Mouse (Mus musculus): ENCODE data around the gene Mob3c. TPM values are rescaled to one million over a fixed set of nuclear protein-coding genes. Genes with fewer than 3 reads are reported as not detected.
A peak's percentile ranks its signal among the peaks of the same experiment; 100 is the strongest.

Gene Mob3c
- polyA plus RNA-seq (2014; fragmentation: Nextera tagmentation; extraction: Ambion mirVana), result 6.8 and 8.0 TPM in 2 replicates

DNA sequence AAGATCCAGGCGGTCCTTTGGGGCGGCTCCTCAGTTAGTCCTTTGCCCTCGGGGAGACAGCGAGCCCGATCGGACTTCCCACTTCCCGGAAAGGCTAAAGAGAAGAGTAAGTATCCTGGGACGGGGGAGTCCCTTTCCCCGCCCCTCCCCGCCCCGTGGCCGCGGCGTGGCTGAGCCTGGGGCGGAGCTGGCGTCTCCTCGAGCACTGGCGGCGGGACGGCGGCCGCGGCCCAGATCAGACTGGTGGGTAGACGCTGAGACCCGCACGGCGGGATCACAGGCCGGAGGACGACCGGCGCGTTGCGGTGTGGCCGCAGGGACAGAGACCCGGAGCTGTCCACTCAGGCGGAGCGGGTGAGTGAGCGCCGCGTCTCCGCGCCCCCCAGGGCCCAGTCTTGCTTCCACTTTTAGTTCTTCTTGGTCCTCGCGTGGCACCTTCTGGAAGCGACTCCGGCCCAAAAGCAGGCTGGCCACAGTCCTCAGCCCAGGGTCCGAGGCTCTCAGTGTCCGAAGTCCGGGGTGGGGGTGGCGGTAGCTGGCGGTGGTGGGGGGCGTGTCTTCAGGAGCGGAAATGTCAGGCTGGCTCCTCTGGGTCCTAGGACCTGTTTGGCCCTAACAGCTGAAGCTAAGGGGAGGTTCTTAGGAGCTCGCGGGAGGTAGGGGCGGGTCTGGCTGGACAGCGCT is at the start of gene Mob3c:
TSS of gene Mob3c (plus strand) at position 205 of the 684 bp plus-strand sequence.
- H3K4me1 ChIP-seq (ENCODE audit: control insufficient read depth in 2 of 2, insufficient read depth in 2 of 2, low read length in 2 of 2), result peaks cover 16 to 32% of the 10 kb centered on the region in 2 experiments
- under 1% methylated on average over 56 of the region's 57 CpGs for WGBS

DNA sequence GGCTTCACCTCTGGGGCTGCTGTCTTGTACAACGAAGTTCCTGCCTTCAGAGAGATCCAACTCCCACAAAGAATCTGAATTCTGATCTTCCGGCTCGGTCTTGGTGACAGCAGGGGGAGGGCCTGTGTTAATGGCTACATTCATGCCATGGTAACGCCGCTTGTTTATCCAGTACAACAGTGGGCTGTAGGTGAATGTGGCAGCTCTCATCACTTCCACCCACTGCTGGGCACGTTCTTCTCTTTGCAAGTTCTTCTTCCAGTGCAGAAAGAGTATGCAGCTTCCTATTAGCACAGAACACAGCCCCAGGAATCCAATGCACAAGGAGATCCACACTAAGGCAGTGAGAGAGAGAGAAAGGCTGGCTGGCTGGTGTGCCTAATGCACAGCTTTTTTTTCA is 47.6 kb upstream of the Mob3c start:
- H3K27me3 ChIP-seq (ENCODE audit: control insufficient read depth, insufficient read depth, low read length), result no peaks in the 10 kb centered on the region
- no peak overlapping the region for H3K27ac ChIP-seq (replicated peaks in 1 of 2; ENCODE audit: control insufficient read depth in 1 of 2, insufficient read depth in 1 of 2, low read depth in 2 of 2, low read length in 2 of 2)
- H3K4me1 ChIP-seq (ENCODE audit: control insufficient read depth in 2 of 2, insufficient read depth in 2 of 2, low read length in 2 of 2), result peaks cover 0 to 18% of the 10 kb centered on the region in 2 experiments; a peak in 3 of 4 replicates
- H3K4me2 ChIP-seq (ENCODE audit: low read length), result no peak overlapping the region
- H3K36me3 ChIP-seq (ENCODE audit: control insufficient read depth, insufficient read depth, low read length), result peaks cover 5% of the 10 kb centered on the region; the same call in 1 of the 2 replicates
- no peaks in the 10 kb centered on the region for H3K9me3 ChIP-seq (ENCODE audit: control insufficient read depth, low read length)
- WGBS, result 26% methylated on average over 6 of the region's 6 CpGs
- no peak for ATAC-seq (ENCODE audit: insufficient number of reproducible peaks, insufficient read depth, low FRiP score, low read depth)
- no peak overlapping the region for H3K9ac ChIP-seq (ENCODE audit: low read length)
- H3K4me3 ChIP-seq (ENCODE audit: control insufficient read depth in 1 of 2, insufficient read depth in 1 of 2, low read depth in 1 of 2, low read length in 2 of 2), result no peak overlapping the region

More for the DNA sequence above, at the start of gene Mob3c:
- Histone ChIP-seq H3K27me3 (ENCODE audit: control insufficient read depth, insufficient read depth, low read length) (no peaks in the 10 kb centered on the region), H3K4me3 (ENCODE audit: control insufficient read depth in 1 of 2, insufficient read depth in 1 of 2, low read depth in 1 of 2, low read length in 2 of 2) (peak within 1 kb of the TSS; percentile 70 to 80), H3K9ac (ENCODE audit: low read length) (peak within 1 kb of the TSS; percentile 85), H3K9me3 (ENCODE audit: control insufficient read depth, low read length) (no peaks in the 10 kb centered on the region), H3K27ac (replicated peaks in 1 of 2; ENCODE audit: control insufficient read depth in 1 of 2, insufficient read depth in 1 of 2, low read depth in 2 of 2, low read length in 2 of 2) (peak within 1 kb of the TSS; percentile 74 to 77), H3K4me2 (ENCODE audit: low read length) (peak within 1 kb of the TSS; percentile 90), H3K36me3 (ENCODE audit: control insufficient read depth, insufficient read depth, low read length) (peaks cover 20% of the 10 kb centered on the region)
- ATAC-seq (ENCODE audit: insufficient number of reproducible peaks, insufficient read depth, low FRiP score, low read depth), result peak; percentile 89

- Histone ChIP-seq H3K9me3 (ENCODE audit: control insufficient read depth, low read length) (no peaks in the 10 kb centered on the region), H3K36me3 (ENCODE audit: control insufficient read depth, insufficient read depth, low read length) (peaks cover 5% of the 10 kb centered on the region; the same call in 1 of the 2 replicates), H3K4me2 (ENCODE audit: low read length) (no peak within 1 kb of the TSS), H3K4me3 (ENCODE audit: control insufficient read depth in 1 of 2, insufficient read depth in 1 of 2, low read depth in 1 of 2, low read length in 2 of 2) (no peak within 1 kb of the TSS), H3K27me3 (ENCODE audit: control insufficient read depth, insufficient read depth, low read length) (no peaks in the 10 kb centered on the region), H3K4me1 (ENCODE audit: control insufficient read depth in 2 of 2, insufficient read depth in 2 of 2, low read length in 2 of 2) (peaks cover 4 to 24% of the 10 kb centered on the region in 2 experiments), H3K9ac (ENCODE audit: low read length) (no peak within 1 kb of the TSS), H3K27ac (replicated peaks in 1 of 2; ENCODE audit: control insufficient read depth in 1 of 2, insufficient read depth in 1 of 2, low read depth in 2 of 2, low read length in 2 of 2) (no peak within 1 kb of the TSS)
- WGBS, result 62% methylated on average over 3 of the region's 3 CpGs
- ATAC-seq (ENCODE audit: insufficient number of reproducible peaks, insufficient read depth, low FRiP score, low read depth), result no peak
Observed at GRCm38 (mm10) chr4:115780918-115781317, 47.0 kb upstream of the Mob3c start, which contains the start of gene Tex38. Gene Tex38 (minus strand): TSS chr4:115781018.

DNA sequence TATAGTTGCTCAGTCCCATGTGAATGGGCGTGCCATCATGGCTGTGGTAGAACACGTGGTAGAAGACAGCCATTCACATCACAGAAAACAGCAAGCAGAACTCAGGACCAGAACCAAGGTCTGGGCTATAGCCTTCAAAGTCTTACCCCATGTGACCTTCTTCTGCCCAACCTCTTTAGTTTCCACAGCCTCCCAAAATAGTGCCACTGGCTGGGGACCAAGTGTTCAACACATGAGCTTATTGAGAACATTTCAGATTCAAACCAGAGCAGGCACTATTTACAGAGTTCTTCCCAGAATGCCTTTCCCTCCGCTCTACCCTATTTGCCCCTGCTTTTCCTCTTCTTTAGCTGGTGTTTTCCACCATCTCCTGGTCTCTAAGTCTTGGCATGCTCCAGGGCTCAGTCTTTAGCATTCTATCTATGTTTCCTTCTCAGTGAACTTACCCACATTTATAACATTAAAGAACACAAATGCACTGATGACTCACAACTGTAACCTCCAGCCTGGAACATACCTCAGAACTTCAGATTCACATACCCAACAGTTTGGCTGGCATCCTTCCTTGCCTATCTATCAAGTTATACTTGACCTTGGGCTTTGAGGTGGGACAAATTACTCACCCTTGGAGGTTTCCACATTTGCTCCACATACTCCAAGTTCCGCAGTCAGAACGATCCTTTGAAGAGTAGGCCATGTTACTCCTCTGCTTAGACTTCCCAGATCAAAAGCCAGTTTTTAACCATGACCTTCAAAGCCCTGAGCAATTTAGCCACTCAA is 45.7 kb upstream of the Mob3c start:
- H3K27me3 ChIP-seq (ENCODE audit: control insufficient read depth, insufficient read depth, low read length), result no peaks in the 10 kb centered on the region
- peaks cover 5 to 25% of the 10 kb centered on the region in 2 experiments for H3K4me1 ChIP-seq (ENCODE audit: control insufficient read depth in 2 of 2, insufficient read depth in 2 of 2, low read length in 2 of 2)
- no peak overlapping the region for H3K9ac ChIP-seq (ENCODE audit: low read length)
- H3K9me3 ChIP-seq (ENCODE audit: control insufficient read depth, low read length), result no peaks in the 10 kb centered on the region
- H3K36me3 ChIP-seq (ENCODE audit: control insufficient read depth, insufficient read depth, low read length), result no peaks in the 10 kb centered on the region
- H3K4me2 ChIP-seq (ENCODE audit: low read length), result no peak overlapping the region
- H3K4me3 ChIP-seq (ENCODE audit: control insufficient read depth in 1 of 2, insufficient read depth in 1 of 2, low read depth in 1 of 2, low read length in 2 of 2), result no peak overlapping the region
- no peak overlapping the region for H3K27ac ChIP-seq (replicated peaks in 1 of 2; ENCODE audit: control insufficient read depth in 1 of 2, insufficient read depth in 1 of 2, low read depth in 2 of 2, low read length in 2 of 2)
- WGBS, result 84% methylated on average over 5 of the region's 5 CpGs
- no peak for ATAC-seq (ENCODE audit: insufficient number of reproducible peaks, insufficient read depth, low FRiP score, low read depth)

DNA sequence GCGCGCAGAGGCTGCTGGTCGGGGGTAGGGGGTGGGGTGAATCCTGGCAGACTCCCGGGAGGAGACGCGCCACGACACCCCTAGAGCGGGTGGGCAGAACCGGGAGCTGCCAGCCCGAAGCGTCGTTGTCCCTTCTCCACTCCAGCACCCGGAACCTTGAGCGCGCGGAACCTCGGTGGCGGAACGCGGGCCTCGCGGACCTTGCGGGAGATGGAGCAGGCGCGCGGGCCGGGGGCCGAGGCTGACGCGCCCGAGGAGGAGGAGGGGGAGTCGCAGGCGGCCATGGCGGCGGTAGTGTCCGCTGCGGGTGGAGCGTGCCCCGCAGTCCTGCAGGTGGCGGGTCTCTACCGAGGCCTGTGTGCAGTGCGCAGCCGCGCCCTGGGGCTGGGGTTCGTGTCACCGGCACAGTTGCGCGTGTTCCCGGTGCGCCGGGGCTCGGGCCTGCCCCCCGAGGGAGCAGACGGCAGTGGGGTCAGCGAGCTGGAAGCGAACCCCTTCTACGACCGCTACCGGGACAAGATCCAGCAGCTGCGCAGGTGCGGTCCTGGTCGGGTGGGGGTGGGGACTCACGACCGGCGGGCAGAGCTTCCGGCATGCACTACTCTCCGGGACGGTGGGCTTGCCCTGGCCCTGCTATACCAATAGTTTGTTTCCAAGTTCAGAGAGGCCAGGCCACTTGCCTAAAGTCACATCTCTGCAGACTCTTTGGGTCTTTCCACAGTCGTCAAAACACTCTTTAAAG is 43.0 kb upstream of the Mob3c start, which contains the start of gene Atpaf1:
TSS of gene Atpaf1 (plus strand) at position 44 of the 742 bp plus-strand sequence.
- H3K4me2 ChIP-seq (ENCODE audit: low read length), result peak within 1 kb of the TSS; percentile 85
- peaks cover 5 to 23% of the 10 kb centered on the region in 2 experiments for H3K4me1 ChIP-seq (ENCODE audit: control insufficient read depth in 2 of 2, insufficient read depth in 2 of 2, low read length in 2 of 2)
- H3K36me3 ChIP-seq (ENCODE audit: control insufficient read depth, insufficient read depth, low read length), result peaks cover 21% of the 10 kb centered on the region
- WGBS, result under 1% methylated on average over 59 of the region's 69 CpGs
- H3K9ac ChIP-seq (ENCODE audit: low read length), result peak within 1 kb of the TSS; percentile 89
- peak; percentile 78 for ATAC-seq (ENCODE audit: insufficient number of reproducible peaks, insufficient read depth, low FRiP score, low read depth)
- no peaks in the 10 kb centered on the region for H3K9me3 ChIP-seq (ENCODE audit: control insufficient read depth, low read length)
- H3K27ac ChIP-seq (replicated peaks in 1 of 2; ENCODE audit: control insufficient read depth in 1 of 2, insufficient read depth in 1 of 2, low read depth in 2 of 2, low read length in 2 of 2), result peak within 1 kb of the TSS; percentile 55 to 69
- no peaks in the 10 kb centered on the region for H3K27me3 ChIP-seq (ENCODE audit: control insufficient read depth, insufficient read depth, low read length)
- peak within 1 kb of the TSS; percentile 71 to 76 for H3K4me3 ChIP-seq (ENCODE audit: control insufficient read depth in 1 of 2, insufficient read depth in 1 of 2, low read depth in 1 of 2, low read length in 2 of 2)

DNA sequence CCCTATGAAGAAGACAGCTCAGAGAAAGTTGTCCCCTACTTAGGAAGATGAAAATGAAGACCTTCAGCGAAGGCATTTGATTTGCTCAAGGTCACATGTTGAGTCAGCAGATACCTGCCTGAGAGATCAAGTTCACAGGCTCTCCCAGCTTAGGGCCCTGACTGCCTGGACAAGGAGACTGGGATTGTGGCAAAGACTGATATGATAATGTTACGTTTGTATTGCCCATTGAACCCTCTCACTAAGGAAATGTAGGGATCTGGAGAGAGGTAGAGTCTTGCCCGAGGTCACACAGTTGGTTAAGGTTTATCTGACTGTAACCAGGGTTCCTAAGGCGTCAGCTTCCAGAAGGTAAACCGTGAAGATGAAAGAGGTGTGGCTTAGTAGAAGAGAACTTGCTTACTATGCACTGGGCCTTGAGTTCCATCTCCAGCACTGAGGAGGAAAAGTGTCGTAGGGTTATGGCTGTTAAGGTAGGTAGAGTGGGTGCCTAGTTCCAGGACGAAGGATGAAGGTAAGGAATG is 42.3 kb upstream of the Mob3c start:
- ATAC-seq (ENCODE audit: insufficient number of reproducible peaks, insufficient read depth, low FRiP score, low read depth), result no peak
- Histone ChIP-seq H3K9me3 (ENCODE audit: control insufficient read depth, low read length) (no peaks in the 10 kb centered on the region), H3K4me1 (ENCODE audit: control insufficient read depth in 2 of 2, insufficient read depth in 2 of 2, low read length in 2 of 2) (peaks cover 5 to 16% of the 10 kb centered on the region in 2 experiments; a peak in 3 of 4 replicates), H3K27ac (replicated peaks in 1 of 2; ENCODE audit: control insufficient read depth in 1 of 2, insufficient read depth in 1 of 2, low read depth in 2 of 2, low read length in 2 of 2) (peak overlapping the region; percentile 55 to 69), H3K4me3 (ENCODE audit: control insufficient read depth in 1 of 2, insufficient read depth in 1 of 2, low read depth in 1 of 2, low read length in 2 of 2) (peak overlapping the region; percentile 71 to 76), H3K9ac (ENCODE audit: low read length) (peak overlapping the region; percentile 89), H3K36me3 (ENCODE audit: control insufficient read depth, insufficient read depth, low read length) (peaks cover 27% of the 10 kb centered on the region), H3K4me2 (ENCODE audit: low read length) (peak overlapping the region; percentile 85), H3K27me3 (ENCODE audit: control insufficient read depth, insufficient read depth, low read length) (no peaks in the 10 kb centered on the region)
- 43% methylated on average over 7 of the region's 7 CpGs for WGBS

GRCm38 (mm10) chr4:115790864-115791263 is 37.0 kb upstream of the Mob3c start:
- WGBS, result 72% methylated on average over 3 of the region's 3 CpGs
- no peaks in the 10 kb centered on the region for H3K27me3 ChIP-seq (ENCODE audit: control insufficient read depth, insufficient read depth, low read length)
- H3K27ac ChIP-seq (replicated peaks in 1 of 2; ENCODE audit: control insufficient read depth in 1 of 2, insufficient read depth in 1 of 2, low read depth in 2 of 2, low read length in 2 of 2), result no peak overlapping the region
- no peak overlapping the region for H3K9ac ChIP-seq (ENCODE audit: low read length)
- no peak for ATAC-seq (ENCODE audit: insufficient number of reproducible peaks, insufficient read depth, low FRiP score, low read depth)
- H3K9me3 ChIP-seq (ENCODE audit: control insufficient read depth, low read length), result no peaks in the 10 kb centered on the region
- peaks cover 76% of the 10 kb centered on the region for H3K36me3 ChIP-seq (ENCODE audit: control insufficient read depth, insufficient read depth, low read length)
- no peak overlapping the region for H3K4me3 ChIP-seq (ENCODE audit: control insufficient read depth in 1 of 2, insufficient read depth in 1 of 2, low read depth in 1 of 2, low read length in 2 of 2)
- no peak overlapping the region for H3K4me2 ChIP-seq (ENCODE audit: low read length)
- H3K4me1 ChIP-seq (ENCODE audit: control insufficient read depth in 2 of 2, insufficient read depth in 2 of 2, low read length in 2 of 2), result peaks cover 1% of the 10 kb centered on the region in 2 experiments; a peak in 2 of 4 replicates

Data from heart, embryonic 14.5 days (tissue).